ENCODE assay signal across 8 mouse cellular contexts in the genomic region with DNA sequence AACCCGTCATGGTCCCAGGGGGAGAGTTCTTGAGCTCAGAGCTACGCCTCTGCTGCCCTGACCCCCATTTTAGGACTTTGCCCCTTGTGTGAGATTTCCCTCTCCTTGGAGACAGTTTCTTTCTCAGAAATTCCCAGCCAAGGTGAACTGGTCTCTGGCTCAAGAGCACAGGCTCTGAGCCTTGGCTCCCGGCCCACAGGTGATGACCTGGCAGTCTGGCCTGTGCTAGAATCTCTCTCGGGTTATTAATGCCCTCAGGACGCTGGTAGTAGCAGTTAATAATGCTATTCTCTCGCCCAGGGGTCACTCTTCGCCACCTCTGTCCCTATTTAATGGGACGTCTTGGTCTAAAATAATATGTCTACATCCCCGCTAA. TPM values are rescaled to one million over a fixed set of nuclear protein-coding genes. Genes with fewer than 3 reads are reported as not detected.
DNase-seq lines count a peak whose midpoint lies in the region; ATAC-seq lines count a peak whose summit lies in the region.

No protein-coding gene starts in this region.

- no peaks in the 10 kb centered on the region for H3K27me3 ChIP-seq in embryonic facial prominence, embryonic 12.5 days
- 0 out of 2 replicates have a peak, but pooled peaks cover 5% of the 10 kb centered on the region for H3K27me3 ChIP-seq in hindbrain, embryonic 13.5 days
- H3K27me3 ChIP-seq in liver, embryonic 11.5 days (replicated peaks; ENCODE audit: control insufficient read depth, insufficient read depth, low read length), result no peaks in the 10 kb centered on the region
- no peaks in the 10 kb centered on the region for H3K27me3 ChIP-seq in neural tube, embryonic 12.5 days (replicated peaks)

- H3K27ac ChIP-seq in embryonic facial prominence, embryonic 12.5 days, result no peak overlapping the region
- 0 out of 2 replicates have a peak overlapping the region, but pooled peaks have one; percentile 26 for H3K27ac ChIP-seq in hindbrain, embryonic 13.5 days
- no peak overlapping the region for H3K27ac ChIP-seq in liver, embryonic 11.5 days (ENCODE audit: low read depth, low read length)
- H3K27ac ChIP-seq in neural tube, embryonic 12.5 days, result no peak overlapping the region

- H3K4me1 ChIP-seq in embryonic facial prominence, embryonic 12.5 days, result peaks cover 8% of the 10 kb centered on the region; the same call in 1 of the 2 replicates
- H3K4me1 ChIP-seq in hindbrain, embryonic 13.5 days (replicated peaks), result peaks cover 13% of the 10 kb centered on the region
- peaks cover 12% of the 10 kb centered on the region for H3K4me1 ChIP-seq in liver, embryonic 11.5 days (replicated peaks; ENCODE audit: control insufficient read depth, insufficient read depth, low read length)
- peaks cover 10% of the 10 kb centered on the region for H3K4me1 ChIP-seq in neural tube, embryonic 12.5 days

- intact Hi-C loops in left cerebral cortex, postnatal 10 days (cut with DNase I), result no loop called here

- no peaks in the 10 kb centered on the region for H3K9me3 ChIP-seq in embryonic facial prominence, embryonic 12.5 days
- no peaks in the 10 kb centered on the region for H3K9me3 ChIP-seq in hindbrain, embryonic 13.5 days
- H3K9me3 ChIP-seq in liver, embryonic 11.5 days (ENCODE audit: control insufficient read depth, low read length), result no peaks in the 10 kb centered on the region
- no peaks in the 10 kb centered on the region for H3K9me3 ChIP-seq in neural tube, embryonic 12.5 days

- H3K4me3 ChIP-seq in embryonic facial prominence, embryonic 12.5 days, result peak overlapping the region; percentile 47
- peak overlapping the region; percentile 47 for H3K4me3 ChIP-seq in hindbrain, embryonic 13.5 days
- H3K4me3 ChIP-seq in liver, embryonic 11.5 days (ENCODE audit: low read depth, low read length), result peak overlapping the region; percentile 61
- peak overlapping the region; percentile 47 for H3K4me3 ChIP-seq in neural tube, embryonic 12.5 days

- H3K4me2 ChIP-seq in embryonic facial prominence, embryonic 12.5 days (replicated peaks), result peak overlapping the region; percentile 78
- H3K4me2 ChIP-seq in hindbrain, embryonic 13.5 days, result peak overlapping the region; percentile 82
- H3K4me2 ChIP-seq in liver, embryonic 11.5 days, result peak overlapping the region; percentile 99
- H3K4me2 ChIP-seq in neural tube, embryonic 12.5 days (replicated peaks), result peak overlapping the region; percentile 79

- peaks cover 9% of the 10 kb centered on the region for H3K36me3 ChIP-seq in embryonic facial prominence, embryonic 12.5 days
- no peaks in the 10 kb centered on the region; the same call in 1 of the 2 replicates for H3K36me3 ChIP-seq in hindbrain, embryonic 13.5 days
- H3K36me3 ChIP-seq in liver, embryonic 11.5 days (ENCODE audit: control insufficient read depth, insufficient read depth, low read length), result peaks cover 7% of the 10 kb centered on the region; the same call in 1 of the 2 replicates
- H3K36me3 ChIP-seq in neural tube, embryonic 12.5 days, result peaks cover 4% of the 10 kb centered on the region

- WGBS in embryonic facial prominence, embryonic 12.5 days, result 11% methylated on average over 9 of the region's 9 CpGs
- WGBS in hindbrain, embryonic 13.5 days, result 14% methylated on average over 9 of the region's 9 CpGs
- WGBS in liver, embryonic 11.5 days, result 36% methylated on average over 9 of the region's 9 CpGs
- WGBS in neural tube, embryonic 12.5 days, result 14% methylated on average over 9 of the region's 9 CpGs

- peak; percentile 6 for DNase-seq in ovary, postnatal 10 days (ENCODE audit: low spot score)
- DNase-seq in ovary, adult 18-20 months (ENCODE audit: low spot score), result no peak
- DNase-seq in liver, embryonic 11.5 days (ENCODE audit: low spot score), result no peak
- no peak for DNase-seq in left cerebral cortex, postnatal 10 days (ENCODE audit: extremely low spot score in 1 of 2, low spot score in 2 of 2)
- no peak for DNase-seq in T-cell, adult 2 months (ENCODE audit: low spot score)

- ATAC-seq in embryonic facial prominence, embryonic 12.5 days (ENCODE audit: insufficient number of reproducible peaks, insufficient read depth, low FRiP score, low TSS enrichment), result no peak
- ATAC-seq in hindbrain, embryonic 13.5 days (ENCODE audit: low FRiP score), result no peak
- no peak for ATAC-seq in liver, embryonic 11.5 days (replicated peaks; ENCODE audit: low FRiP score)
- no peak for ATAC-seq in neural tube, embryonic 12.5 days (ENCODE audit: low FRiP score, low read depth)

- peak overlapping the region; percentile 61; the same call in 1 of the 2 replicates for H3K9ac ChIP-seq in embryonic facial prominence, embryonic 12.5 days
- peak overlapping the region; percentile 68; the same call in 1 of the 2 replicates for H3K9ac ChIP-seq in hindbrain, embryonic 13.5 days
- H3K9ac ChIP-seq in liver, embryonic 11.5 days (ENCODE audit: low read depth, low read length), result peak overlapping the region; percentile 69
- peak overlapping the region; percentile 57; the same call in 1 of the 2 replicates for H3K9ac ChIP-seq in neural tube, embryonic 12.5 days

RNA-seq across cellular contexts. Expression of gene Zfp810, which starts 19.6 kb away (rescaled TPM):
- 36.4 and 37.4 TPM in 2 replicates for polyA plus RNA-seq in embryonic facial prominence, embryonic 12.5 days (2016; fragmentation: Nextera tagmentation; extraction: Ambion mirVana)
- 36.0 and 40.6 TPM in 2 replicates for polyA plus RNA-seq in hindbrain, embryonic 13.5 days (2015; fragmentation: Nextera tagmentation; extraction: Ambion mirVana)
- 9.7 and 12.1 TPM in 2 replicates for polyA plus RNA-seq in liver, embryonic 11.5 days (2014; fragmentation: Nextera tagmentation; extraction: Ambion mirVana)
- 36.3 and 38.8 TPM in 2 replicates for polyA plus RNA-seq in neural tube, embryonic 12.5 days (2016; fragmentation: Nextera tagmentation; extraction: Ambion mirVana)
- total RNA-seq in left cerebral cortex, postnatal 10 days (2021), result 10 to 100 TPM; 22.1 to 25.5 TPM
